ENCODE assay signal across 13 mouse cellular contexts in the genomic region with DNA sequence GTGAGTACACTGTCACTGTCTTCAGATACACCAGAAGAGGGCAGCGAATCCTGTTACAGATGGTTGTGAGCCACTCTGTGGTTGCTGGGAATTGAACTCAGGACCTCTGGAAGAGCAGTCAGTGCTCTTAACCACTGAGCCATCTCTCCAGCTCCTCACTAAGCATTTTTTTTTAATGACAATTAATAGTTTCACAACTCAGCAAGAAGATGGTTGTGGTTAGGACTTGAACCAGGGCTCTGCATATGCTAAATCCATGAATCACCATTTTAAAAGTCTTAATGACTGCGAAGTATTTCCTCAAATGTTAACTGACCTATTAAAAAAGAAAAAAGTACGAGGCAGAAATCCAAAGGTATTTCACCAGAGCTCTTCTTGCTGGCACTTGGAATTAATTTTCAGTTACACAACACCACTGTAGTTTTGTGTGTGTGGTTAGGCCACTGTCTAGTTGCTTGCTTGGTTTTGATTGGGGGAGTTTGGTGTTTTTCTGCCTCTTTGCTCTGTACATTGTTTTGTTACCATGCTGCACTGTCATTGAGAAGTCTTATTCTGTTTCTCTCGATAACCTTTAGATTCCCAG. TPM values are rescaled to one million over a fixed set of nuclear protein-coding genes. Genes with fewer than 3 reads are reported as not detected.
DNase-seq lines count a peak whose midpoint lies in the region; ATAC-seq and TF ChIP-seq lines count a peak whose summit lies in the region.
"Had no signal": no experiment of that assay in that cellular context is flagged by ENCODE, and none has a peak within 500 bp of the region (broad histone marks: within the 10 kb centered on the region; RNA-seq: fewer than 3 reads in every experiment).

No protein-coding gene starts in this region.

- H3K27ac ChIP-seq in heart, embryonic 10.5 days: peak overlapping the region; percentile 92; the same call in 1 of the 2 replicates
- no peak overlapping the region for H3K27ac ChIP-seq in midbrain, embryonic 11.5 days (ENCODE audit: low read depth, low read length)
- H3K27ac ChIP-seq in midbrain, embryonic 10.5 days (replicated peaks): no peak overlapping the region; the same call in 1 of the 2 replicates
- H3K27ac ChIP-seq in limb, embryonic 12.5 days: peak overlapping the region; percentile 91; the same call in 1 of the 2 replicates

- no peaks in the 10 kb centered on the region for H3K79me2 ChIP-seq in myocyte (ENCODE audit: control insufficient read depth, insufficient read depth)

- no peak overlapping the region for H3K4me2 ChIP-seq in midbrain, embryonic 11.5 days
- no peak overlapping the region for H3K4me2 ChIP-seq in limb, embryonic 12.5 days
- H3K4me2 ChIP-seq in myocyte (ENCODE audit: low read depth): peak overlapping the region; percentile 88

- no peaks in the 10 kb centered on the region for H3K36me3 ChIP-seq in heart, embryonic 10.5 days
- H3K36me3 ChIP-seq in midbrain, embryonic 11.5 days (ENCODE audit: control insufficient read depth, insufficient read depth, low read length): no peaks in the 10 kb centered on the region
- no peaks in the 10 kb centered on the region for H3K36me3 ChIP-seq in midbrain, embryonic 10.5 days
- H3K36me3 ChIP-seq in limb, embryonic 12.5 days: no peaks in the 10 kb centered on the region
- H3K36me3 ChIP-seq in myocyte (ENCODE audit: control insufficient read depth, insufficient read depth): peaks cover 5% of the 10 kb centered on the region
- H3K36me3 ChIP-seq: embryonic facial prominence, embryonic 13.5 days had no signal

- no peak overlapping the region for H3ac ChIP-seq in myocyte (ENCODE audit: control insufficient read depth, insufficient read length)

- 91% methylated on average over 4 of the region's 4 CpGs for WGBS in heart, embryonic 10.5 days
- 97% methylated on average over 4 of the region's 4 CpGs for WGBS in midbrain, embryonic 11.5 days
- WGBS in midbrain, embryonic 10.5 days: 94% methylated on average over 4 of the region's 4 CpGs
- 84% methylated on average over 4 of the region's 4 CpGs for WGBS in limb, embryonic 12.5 days

- no peak for TF ChIP-seq POLR2A in myocyte (IDR thresholded peaks at IDR 0.05; ENCODE audit: insufficient read length, low read depth)

- H3K27me3 ChIP-seq in heart, embryonic 10.5 days (ENCODE audit: insufficient read depth, poor library complexity, severe bottlenecking): no peaks in the 10 kb centered on the region
- no peaks in the 10 kb centered on the region for H3K27me3 ChIP-seq in midbrain, embryonic 11.5 days (ENCODE audit: control insufficient read depth, insufficient read depth, low read length)
- H3K27me3 ChIP-seq in midbrain, embryonic 10.5 days (ENCODE audit: low read depth, poor library complexity, severe bottlenecking): no peaks in the 10 kb centered on the region
- no peaks in the 10 kb centered on the region for H3K27me3 ChIP-seq in limb, embryonic 12.5 days
- no peaks in the 10 kb centered on the region for H3K27me3 ChIP-seq in myocyte (ENCODE audit: control insufficient read depth, insufficient read depth, insufficient read length)
- H3K27me3 ChIP-seq: embryonic facial prominence, embryonic 13.5 days had no signal

- H3K4me1 ChIP-seq in heart, embryonic 10.5 days: peaks cover 29% of the 10 kb centered on the region
- H3K4me1 ChIP-seq in midbrain, embryonic 11.5 days (ENCODE audit: control insufficient read depth, insufficient read depth, low read length): peaks cover 17% of the 10 kb centered on the region
- peaks cover 30% of the 10 kb centered on the region for H3K4me1 ChIP-seq in midbrain, embryonic 10.5 days
- peaks cover 16% of the 10 kb centered on the region; the same call in 1 of the 2 replicates for H3K4me1 ChIP-seq in limb, embryonic 12.5 days (replicated peaks)

- H3K9ac ChIP-seq in midbrain, embryonic 11.5 days (ENCODE audit: low read length): no peak overlapping the region
- no peak overlapping the region for H3K9ac ChIP-seq in limb, embryonic 12.5 days (replicated peaks)

- H3K9me3 ChIP-seq in heart, embryonic 10.5 days: no peaks in the 10 kb centered on the region
- H3K9me3 ChIP-seq in midbrain, embryonic 11.5 days (ENCODE audit: control insufficient read depth, low read length): no peaks in the 10 kb centered on the region
- H3K9me3 ChIP-seq in midbrain, embryonic 10.5 days (replicated peaks): no peaks in the 10 kb centered on the region
- H3K9me3 ChIP-seq in limb, embryonic 12.5 days: no peaks in the 10 kb centered on the region
- H3K9me3 ChIP-seq: embryonic facial prominence, embryonic 13.5 days had no signal

- no peak overlapping the region; the same call in 1 of the 2 replicates for H3K4me3 ChIP-seq in heart, embryonic 10.5 days
- no peak overlapping the region for H3K4me3 ChIP-seq in midbrain, embryonic 11.5 days (ENCODE audit: low read depth, low read length)
- H3K4me3 ChIP-seq in midbrain, embryonic 10.5 days: no peak overlapping the region
- H3K4me3 ChIP-seq in limb, embryonic 12.5 days (replicated peaks): no peak overlapping the region
- H3K4me3 ChIP-seq in myocyte: no peak overlapping the region

- ATAC-seq in midbrain, embryonic 11.5 days (ENCODE audit: low FRiP score): no peak
- no peak for ATAC-seq in limb, embryonic 12.5 days (ENCODE audit: insufficient number of reproducible peaks, insufficient read depth, low FRiP score, low TSS enrichment, low read depth)

- DNase-seq in heart, embryonic 10.5 days (ENCODE audit: low spot score): no peak
- no peak for DNase-seq in heart, adult 8-10 months (ENCODE audit: low spot score)
- DNase-seq in midbrain, embryonic 11.5 days (ENCODE audit: low spot score, missing footprints): peak; percentile 80
- no peak for DNase-seq in midbrain, embryonic 10.5 days (ENCODE audit: low spot score)
- DNase-seq in cerebellum, postnatal 25 days: no peak
- DNase-seq in frontal cortex, postnatal 36 days (ENCODE audit: low spot score in 2 of 2): no peak
- DNase-seq: adrenal gland, adult 8-10 months; cerebellum, postnatal 14 days; thymus, postnatal 4 days had no signal

TF ChIP-seq in myocyte, 11 proteins besides CTCF, POLR2A, EP300 and RAD21:
- no peak for TF ChIP-seq POLR2AphosphoS2 (IDR thresholded peaks at IDR 0.05; ENCODE audit: insufficient read length, low read depth)
- no peak for TF ChIP-seq REST (IDR thresholded peaks at IDR 0.05; ENCODE audit: insufficient read depth, insufficient read length)
- TF ChIP-seq TCF12 (IDR thresholded peaks at IDR 0.05; ENCODE audit: insufficient read depth, poor library complexity, severe bottlenecking): no peak
- TF ChIP-seq E2F4 (IDR thresholded peaks at IDR 0.05; ENCODE audit: insufficient read depth): no peak
- no peak for TF ChIP-seq CEBPB (IDR thresholded peaks at IDR 0.05; ENCODE audit: insufficient read depth, poor library complexity, severe bottlenecking)
- no peak for TF ChIP-seq TCF3 (IDR thresholded peaks at IDR 0.05; ENCODE audit: insufficient read length, low read depth)
- TF ChIP-seq USF1 (IDR thresholded peaks at IDR 0.05; ENCODE audit: low read depth): no peak
- TF ChIP-seq MYOD1 (IDR thresholded peaks at IDR 0.05; ENCODE audit: control insufficient read depth in 1 of 3, insufficient read length in 2 of 3, low read depth in 2 of 3): no peak
- TF ChIP-seq SRF (IDR thresholded peaks at IDR 0.05; ENCODE audit: control insufficient read depth, insufficient read length, low read depth): no peak
- no peak for TF ChIP-seq MAX (IDR thresholded peaks at IDR 0.05; ENCODE audit: low read depth)
- no peak for TF ChIP-seq MYOG (IDR thresholded peaks at IDR 0.05; ENCODE audit: control insufficient read depth in 1 of 3, insufficient read depth in 1 of 3, insufficient read length in 2 of 3, low read depth in 2 of 3)
TF ChIP-seq in myocyte: peak in this region for 0.

RNA-seq across cellular contexts. Expression of gene Scd1, which starts 20.5 kb away (rescaled TPM):
- polyA plus RNA-seq in heart, embryonic 10.5 days (2016; fragmentation: Nextera tagmentation; extraction: Ambion mirVana): 2.5 and 5.5 TPM in 2 replicates
- total RNA-seq in heart, adult 8-10 months (2022): 10 to 100 TPM; 14.9 to 24.2 (median 20.9) TPM
- polyA plus RNA-seq in midbrain, embryonic 11.5 days (2014; fragmentation: Nextera tagmentation; extraction: Ambion mirVana): 16.0 and 17.4 TPM in 2 replicates
- polyA plus RNA-seq in midbrain, embryonic 10.5 days (2016; fragmentation: Nextera tagmentation; extraction: Ambion mirVana): 20.0 and 21.6 TPM in 2 replicates
- polyA plus RNA-seq in limb, embryonic 12.5 days (2016; fragmentation: Nextera tagmentation; extraction: Ambion mirVana): 10.6 and 12.9 TPM in 2 replicates
- 347 TPM for polyA plus RNA-seq in myocyte (2012; fragmentation: generic; extraction: Trizol)

RNA-seq across cellular contexts. Expression of gene Scd4, which starts 54.3 kb away (rescaled TPM):
- 0.06 and 0.16 TPM in 2 replicates for polyA plus RNA-seq in heart, embryonic 10.5 days (2016; fragmentation: Nextera tagmentation; extraction: Ambion mirVana)
- 1 to 10 TPM; 2.6 to 5.1 (median 3.1) TPM for total RNA-seq in heart, adult 8-10 months (2022)
- polyA plus RNA-seq in midbrain, embryonic 11.5 days (2014; fragmentation: Nextera tagmentation; extraction: Ambion mirVana): 0.06 TPM in 1 of 2 replicates, not detected in the other
- 0.06 TPM in 1 of 2 replicates, not detected in the other for polyA plus RNA-seq in midbrain, embryonic 10.5 days (2016; fragmentation: Nextera tagmentation; extraction: Ambion mirVana)
- polyA plus RNA-seq in limb, embryonic 12.5 days (2016; fragmentation: Nextera tagmentation; extraction: Ambion mirVana): 0.06 TPM in 1 of 2 replicates, not detected in the other
- 0.16 TPM for polyA plus RNA-seq in myocyte (2012; fragmentation: generic; extraction: Trizol)
- polyA plus RNA-seq: limb, embryonic 11.5 days had no signal

Comparison
In these comparisons a context has a peak if more than half of its experiments do, and no peak if none do; other contexts are left out.
1. H3K27ac ChIP-seq: peak in heart, embryonic 10.5 days (single experiment) and limb, embryonic 12.5 days (single experiment); none in midbrain, embryonic 11.5 days (single experiment) and midbrain, embryonic 10.5 days (single experiment).
2. RNA of gene Scd1, which starts 20.5 kb away (polyA plus RNA-seq): 347 TPM in myocyte (single experiment); 20.0 to 21.6 TPM in midbrain, embryonic 10.5 days, 16.0 to 17.4 TPM in midbrain, embryonic 11.5 days, 10.6 to 12.9 TPM in limb, embryonic 12.5 days and 2.5 to 5.5 TPM in heart, embryonic 10.5 days; every median in the first group is over 10 times any median in the second.